Mouse (Mus musculus) MEL (cell line): ENCODE data around the gene Cgnl1.

Experiments
- CTCF ChIP-seq, 3 experiments: IDR thresholded peaks in 2 of 3; conservative IDR thresholded peaks in 1 of 3; 2 replicates each; pipeline ENCODE4 v1.5.1; 2011 to 2012; ENCODE audit warnings: low read length in 3 of 3, low read depth in 2 of 3, mild to moderate bottlenecking in 2 of 3, improper control_type of control experiment in 1 of 3, inconsistent platforms in 1 of 3, mixed read lengths in 1 of 3, moderate library complexity in 1 of 3; ENCODE audit not compliant: control insufficient read depth in 1 of 3, insufficient read depth in 1 of 3, poor library complexity in 1 of 3, severe bottlenecking in 1 of 3
- E2F4 ChIP-seq: IDR thresholded peaks from 2 replicates; pipeline ENCODE4 v1.6.1; 2011; ENCODE audit warnings: low read depth, low read length, improper control_type of control experiment, borderline replicate concordance
- EP300 ChIP-seq, 2 experiments: IDR thresholded peaks; 2 replicates each; pipeline ENCODE4 v1.6.1; 2011; ENCODE audit warnings: improper control_type of control experiment in 2 of 2, low read length in 2 of 2, low read depth in 1 of 2, mild to moderate bottlenecking in 1 of 2
- ETS1 ChIP-seq: IDR thresholded peaks from 2 replicates; pipeline ENCODE4 v1.6.1; 2012; ENCODE audit warnings: low read depth, mild to moderate bottlenecking, inconsistent platforms, low read length, improper control_type of control experiment, moderate library complexity
- GATA1 ChIP-seq: IDR thresholded peaks from 2 replicates; pipeline ENCODE4 v1.6.1; 2011; ENCODE audit warnings: low read depth, low read length, improper control_type of control experiment
- KAT2A ChIP-seq: conservative IDR thresholded peaks from 2 replicates; pipeline ENCODE4 v1.6.1; 2012; ENCODE audit warnings: low read depth, low read length, improper control_type of control experiment, inconsistent platforms
- MEF2A ChIP-seq: IDR thresholded peaks from 2 replicates; pipeline ENCODE4 v1.6.1; 2014; ENCODE audit warnings: low read depth, mild to moderate bottlenecking, inconsistent platforms, low read length, improper control_type of control experiment; ENCODE audit not compliant: poor library complexity, insufficient replicate concordance, severe bottlenecking; ENCODE audit errors: extremely low read depth
- NRF1 ChIP-seq: IDR thresholded peaks from 2 replicates; pipeline ENCODE4 v1.6.1; 2014; ENCODE audit warnings: low read depth, mild to moderate bottlenecking, inconsistent platforms, low read length, improper control_type of control experiment, moderate library complexity; ENCODE audit not compliant: poor library complexity, insufficient read depth, severe bottlenecking
- POLR2A ChIP-seq, 2 experiments: IDR thresholded peaks; 2 replicates each; pipeline ENCODE4 v1.6.1; 2011 to 2012; ENCODE audit warnings: low read length in 2 of 2, mild to moderate bottlenecking in 2 of 2, control low read depth in 1 of 2, improper control_type of control experiment in 1 of 2, low read depth in 1 of 2, moderate library complexity in 1 of 2; ENCODE audit not compliant: control insufficient read depth in 1 of 2, insufficient read depth in 1 of 2, poor library complexity in 1 of 2
- SIN3A ChIP-seq: IDR thresholded peaks from 2 replicates; pipeline ENCODE4 v1.6.1; 2012; ENCODE audit warnings: low read length, improper control_type of control experiment, inconsistent platforms
- UBTF ChIP-seq: IDR thresholded peaks from 2 replicates; pipeline ENCODE4 v1.6.1; 2012; ENCODE audit warnings: low read depth, mild to moderate bottlenecking, inconsistent platforms, low read length, improper control_type of control experiment, moderate library complexity, borderline replicate concordance; ENCODE audit not compliant: insufficient read depth
- USF1 ChIP-seq: IDR thresholded peaks from 2 replicates; pipeline ENCODE4 v1.6.1; 2014; ENCODE audit warnings: low read depth, mild to moderate bottlenecking, inconsistent platforms, low read length, improper control_type of control experiment, moderate library complexity
- ZMIZ1 ChIP-seq: IDR thresholded peaks from 2 replicates; pipeline ENCODE4 v1.6.1; 2012; ENCODE audit warnings: low read depth, mild to moderate bottlenecking, inconsistent platforms, low read length, improper control_type of control experiment, moderate library complexity
- ZNF384 ChIP-seq: IDR thresholded peaks from 2 replicates; pipeline ENCODE4 v1.6.1; 2012; ENCODE audit warnings: low read depth, mild to moderate bottlenecking, inconsistent platforms, low read length, improper control_type of control experiment

DNA sequence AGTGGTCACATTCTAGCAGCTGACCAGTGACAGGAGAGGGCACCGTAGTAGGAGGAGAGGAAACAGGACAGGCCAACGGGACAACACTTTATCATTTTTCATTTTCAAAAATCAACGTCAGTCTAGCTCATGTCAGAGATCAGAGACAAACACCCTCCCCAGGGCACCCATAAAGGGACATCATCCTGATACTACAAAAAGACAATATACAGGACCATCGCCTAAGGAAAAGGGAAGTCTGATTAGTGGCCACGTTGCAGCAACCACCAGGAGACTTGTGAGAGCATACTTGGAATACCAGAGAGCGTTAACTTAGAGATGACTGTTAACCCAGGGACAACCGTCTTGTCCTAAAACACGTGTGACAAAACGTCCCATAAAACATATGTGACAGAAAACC is 1.7 kb downstream of the Cgnl1 start:
- TF ChIP-seq ETS1 (no peak), UBTF (no peak), CTCF (IDR thresholded peaks at IDR 0.05 in 2 of 3, conservative IDR thresholded peaks at IDR 0.05 in 1 of 3; ENCODE audit: control insufficient read depth in 1 of 3, insufficient read depth in 1 of 3, low read depth in 2 of 3, low read length in 3 of 3, poor library complexity in 1 of 3, severe bottlenecking in 1 of 3) (no peak), SIN3A (no peak), ZNF384 (no peak), POLR2A (IDR thresholded peaks at IDR 0.05; ENCODE audit: control insufficient read depth in 1 of 2, insufficient read depth in 1 of 2, low read depth in 1 of 2, low read length in 2 of 2, poor library complexity in 1 of 2) (no peak), GATA1 (no peak), EP300 (IDR thresholded peaks at IDR 0.05; ENCODE audit: low read depth in 1 of 2, low read length in 2 of 2) (no peak), NRF1 (no peak), ZMIZ1 (no peak), E2F4 (no peak), KAT2A (no peak), MEF2A (no peak), USF1 (no peak)
